Mouse (Mus musculus) ES-Bruce4 (cell line): ENCODE results near the gene Gm20683.

ENCODE experiments used
- CTCF ChIP-seq: IDR thresholded peaks from one replicate; pipeline ENCODE4 v1.8.1; 2011; ENCODE audit warnings: low read depth, low read length
- POLR2A ChIP-seq: IDR thresholded peaks from one replicate; pipeline ENCODE4 v1.8.1; 2011; ENCODE audit warnings: low read length; ENCODE audit not compliant: insufficient read depth

GRCm38 (mm10) chr17:25868601-25869191, 27.1 kb upstream of the Gm20683 start, which contains the start of gene Mcrip2:
- TF ChIP-seq CTCF (no peak), POLR2A (no peak)
